Mouse (Mus musculus) neural tube, embryonic 15.5 days (tissue): ENCODE measurements around the gene Ubr4. TPM values are rescaled to one million over a fixed set of nuclear protein-coding genes. Genes with fewer than 3 reads are reported as not detected.

Source experiments
- ATAC-seq: fragments of 200-750 bp; cut with Nextera tagmentation; 2 replicates; pipeline ENCODE4 v1.8.0; 2017; ENCODE audit warnings: mild to moderate bottlenecking, moderate TSS enrichment, moderate library complexity; ENCODE audit not compliant: low FRiP score
- H3K27ac ChIP-seq: fragments of 300-500 bp; sonication (generic); replicated peaks from 2 replicates; pipeline ENCODE4 v1.5.1; 2015; ENCODE audit warnings: mild to moderate bottlenecking, inconsistent platforms
- H3K27me3 ChIP-seq: fragments of 300-500 bp; sonication (generic); replicated peaks from 2 replicates; pipeline ENCODE4 v1.6.1; 2015; ENCODE audit warnings: inconsistent platforms
- H3K36me3 ChIP-seq: fragments of 300-500 bp; sonication (generic); 2 replicates; pipeline ENCODE4 v1.6.1; 2015; ENCODE audit warnings: inconsistent platforms
- H3K4me1 ChIP-seq: fragments of 300-500 bp; sonication (generic); 2 replicates; pipeline ENCODE4 v1.6.1; 2015; ENCODE audit warnings: inconsistent platforms
- H3K4me2 ChIP-seq: fragments of 300-500 bp; sonication (generic); 2 replicates; pipeline ENCODE4 v1.6.1; 2015; ENCODE audit warnings: inconsistent platforms, mild to moderate bottlenecking, moderate library complexity
- H3K4me3 ChIP-seq: fragments of 300-500 bp; sonication (generic); replicated peaks from 2 replicates; pipeline ENCODE4 v1.5.1; 2015; ENCODE audit warnings: mild to moderate bottlenecking, inconsistent platforms
- H3K9ac ChIP-seq: fragments of 300-500 bp; sonication (generic); replicated peaks from 2 replicates; pipeline ENCODE4 v1.6.1; 2015; ENCODE audit warnings: mild to moderate bottlenecking, inconsistent platforms
- H3K9me3 ChIP-seq: fragments of 300-500 bp; sonication (generic); replicated peaks from 2 replicates; pipeline ENCODE4 v1.6.1; 2016; ENCODE audit warnings: inconsistent platforms
- WGBS: fragments of 180-500 bp; shearing (Covaris S2); methylation state at CpG from one replicate; pipeline ENCODE4 v1.1.7; 2015; ENCODE audit warnings: mixed read lengths; 5-methylcytosine and 5-hydroxymethylcytosine counted together
- polyA plus RNA-seq: library from polyadenylated mRNA; unstranded; fragments of >200 nt; fragmentation: Nextera tagmentation; extraction: Ambion mirVana; gene quantifications from 2 replicates; pipeline ENCODE4 v1.2.1, GENCODE M21; 2015

The Ubr4 gene
- polyA plus RNA-seq, 1 experiment from 2014 or later, result 82.5 TPM

DNA sequence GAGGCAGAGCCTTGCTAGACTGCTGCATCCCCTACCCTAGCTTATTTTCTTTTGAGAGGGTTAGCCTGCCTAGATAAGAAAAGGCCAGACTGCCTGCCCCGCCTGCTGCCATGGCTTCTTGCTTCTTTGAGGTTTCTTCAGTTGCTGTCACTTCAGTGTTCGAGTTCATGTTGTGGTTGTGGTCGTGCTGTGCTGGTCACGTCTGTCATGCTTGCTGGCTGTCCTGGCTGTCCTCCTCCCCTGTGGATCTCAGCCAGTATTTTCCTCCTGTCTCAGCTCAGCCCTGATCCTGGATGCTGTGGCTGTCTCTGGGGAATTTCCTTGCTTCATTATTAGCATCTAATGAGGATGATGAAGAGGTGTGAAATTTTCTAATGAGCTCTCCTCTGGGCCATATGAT, 89.4 kb downstream of the Ubr4 start:
- peaks cover 97% of the 10 kb centered on the region for H3K36me3 ChIP-seq
- ATAC-seq, result no peak
- H3K27me3 ChIP-seq, result no peaks in the 10 kb centered on the region
- no peak overlapping the region for H3K27ac ChIP-seq
- H3K4me3 ChIP-seq, result no peak overlapping the region
- H3K9me3 ChIP-seq, result no peaks in the 10 kb centered on the region
- no peaks in the 10 kb centered on the region for H3K4me1 ChIP-seq
- WGBS, result 91% methylated on average over 4 of the region's 4 CpGs
- no peak overlapping the region for H3K9ac ChIP-seq
- no peak overlapping the region for H3K4me2 ChIP-seq

DNA sequence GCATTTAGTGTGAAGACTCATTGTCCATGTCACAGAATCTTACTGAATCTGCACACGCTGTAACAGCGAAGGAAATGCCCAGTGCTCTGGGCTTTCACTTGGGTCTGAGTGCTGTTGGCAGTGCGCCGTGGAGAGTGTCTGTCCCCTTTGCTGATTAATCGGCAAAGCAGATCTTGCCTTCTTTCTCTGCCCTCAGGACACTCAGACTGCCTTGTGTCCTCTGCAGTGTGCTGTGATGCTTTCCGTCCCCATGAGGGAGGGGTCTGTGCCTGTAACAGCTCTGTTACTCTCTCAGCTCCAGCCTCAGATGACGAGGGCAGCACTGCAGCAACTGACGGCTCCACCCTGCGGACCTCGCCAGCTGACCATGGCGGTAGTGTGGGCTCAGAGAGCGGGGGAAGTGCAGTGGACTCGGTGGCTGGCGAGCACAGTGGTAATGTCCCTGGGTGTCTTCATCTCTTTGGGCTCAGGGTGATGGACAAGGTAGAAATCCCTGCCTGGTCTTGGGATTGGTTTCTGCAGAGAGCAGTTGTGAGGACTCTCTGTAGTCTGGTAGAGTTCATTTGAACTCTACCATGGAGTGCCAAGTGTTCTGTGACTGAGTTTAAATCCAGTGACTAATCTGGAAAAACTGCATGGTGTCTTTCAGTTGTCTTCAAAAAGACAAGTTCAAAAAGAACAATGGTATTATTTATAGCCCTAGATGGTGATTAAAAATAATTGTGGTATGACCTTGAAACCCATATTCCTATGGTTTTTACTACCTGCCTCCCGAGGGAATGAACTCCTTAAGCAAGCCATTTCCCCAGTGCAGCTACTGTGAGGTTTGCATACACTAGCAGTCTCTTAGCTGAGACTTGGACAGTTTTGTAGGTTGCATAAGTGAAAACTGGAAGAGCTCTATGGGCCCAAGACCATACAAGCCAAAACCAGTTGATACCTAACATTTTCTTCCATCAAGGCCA, 90.3 kb downstream of the Ubr4 start:
- Histone ChIP-seq H3K9me3 (no peaks in the 10 kb centered on the region), H3K4me1 (no peaks in the 10 kb centered on the region), H3K27me3 (no peaks in the 10 kb centered on the region), H3K36me3 (peaks cover 95% of the 10 kb centered on the region), H3K27ac (no peak overlapping the region), H3K4me2 (no peak overlapping the region), H3K9ac (no peak overlapping the region), H3K4me3 (no peak overlapping the region)
- 88% methylated on average over 15 of the region's 15 CpGs for WGBS
- no peak for ATAC-seq

GRCm38 (mm10) chr4:139444315-139444714, 91.9 kb downstream of the Ubr4 start:
- H3K27ac ChIP-seq, result no peak overlapping the region
- no peaks in the 10 kb centered on the region for H3K9me3 ChIP-seq
- no peak overlapping the region for H3K4me3 ChIP-seq
- H3K9ac ChIP-seq, result no peak overlapping the region
- H3K36me3 ChIP-seq, result peaks cover 96% of the 10 kb centered on the region
- ATAC-seq, result no peak
- 97% methylated on average over 10 of the region's 10 CpGs for WGBS
- no peaks in the 10 kb centered on the region for H3K4me1 ChIP-seq
- H3K4me2 ChIP-seq, result no peak overlapping the region
- no peaks in the 10 kb centered on the region for H3K27me3 ChIP-seq

DNA sequence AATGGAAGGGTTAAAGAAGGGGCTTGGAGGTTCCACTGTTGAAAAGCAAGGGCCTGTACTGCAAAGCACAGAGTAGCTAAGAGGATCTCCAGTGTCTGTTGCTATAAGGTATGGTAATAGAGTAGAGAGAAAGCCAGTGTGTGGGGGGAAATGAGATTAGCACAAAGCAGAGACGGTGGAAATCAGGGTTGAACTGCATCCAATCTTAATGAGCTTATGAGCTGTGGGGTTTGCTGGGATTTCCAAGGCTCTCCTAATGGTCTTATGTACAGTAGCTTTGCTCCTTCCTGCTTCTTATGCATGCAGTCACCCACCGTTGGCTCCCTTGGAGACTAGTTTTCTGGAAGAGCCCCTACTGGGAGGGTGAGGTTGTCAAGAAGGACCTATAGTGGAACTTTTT, 93.8 kb downstream of the Ubr4 start:
- 91% methylated on average over 2 of the region's 2 CpGs for WGBS
- Histone ChIP-seq H3K9ac (no peak overlapping the region), H3K27ac (no peak overlapping the region), H3K27me3 (no peaks in the 10 kb centered on the region), H3K4me1 (no peaks in the 10 kb centered on the region), H3K4me3 (no peak overlapping the region), H3K4me2 (no peak overlapping the region), H3K9me3 (no peaks in the 10 kb centered on the region), H3K36me3 (peaks cover 96% of the 10 kb centered on the region)
- no peak for ATAC-seq

GRCm38 (mm10) chr4:139446731-139447675, 94.6 kb downstream of the Ubr4 start:
- no peaks in the 10 kb centered on the region for H3K9me3 ChIP-seq
- H3K4me3 ChIP-seq, result no peak overlapping the region
- no peaks in the 10 kb centered on the region for H3K27me3 ChIP-seq
- no peak for ATAC-seq
- no peak overlapping the region for H3K4me2 ChIP-seq
- H3K4me1 ChIP-seq, result no peaks in the 10 kb centered on the region
- peaks cover 96% of the 10 kb centered on the region for H3K36me3 ChIP-seq
- WGBS, result 93% methylated on average over 11 of the region's 11 CpGs
- no peak overlapping the region for H3K27ac ChIP-seq
- no peak overlapping the region for H3K9ac ChIP-seq

DNA sequence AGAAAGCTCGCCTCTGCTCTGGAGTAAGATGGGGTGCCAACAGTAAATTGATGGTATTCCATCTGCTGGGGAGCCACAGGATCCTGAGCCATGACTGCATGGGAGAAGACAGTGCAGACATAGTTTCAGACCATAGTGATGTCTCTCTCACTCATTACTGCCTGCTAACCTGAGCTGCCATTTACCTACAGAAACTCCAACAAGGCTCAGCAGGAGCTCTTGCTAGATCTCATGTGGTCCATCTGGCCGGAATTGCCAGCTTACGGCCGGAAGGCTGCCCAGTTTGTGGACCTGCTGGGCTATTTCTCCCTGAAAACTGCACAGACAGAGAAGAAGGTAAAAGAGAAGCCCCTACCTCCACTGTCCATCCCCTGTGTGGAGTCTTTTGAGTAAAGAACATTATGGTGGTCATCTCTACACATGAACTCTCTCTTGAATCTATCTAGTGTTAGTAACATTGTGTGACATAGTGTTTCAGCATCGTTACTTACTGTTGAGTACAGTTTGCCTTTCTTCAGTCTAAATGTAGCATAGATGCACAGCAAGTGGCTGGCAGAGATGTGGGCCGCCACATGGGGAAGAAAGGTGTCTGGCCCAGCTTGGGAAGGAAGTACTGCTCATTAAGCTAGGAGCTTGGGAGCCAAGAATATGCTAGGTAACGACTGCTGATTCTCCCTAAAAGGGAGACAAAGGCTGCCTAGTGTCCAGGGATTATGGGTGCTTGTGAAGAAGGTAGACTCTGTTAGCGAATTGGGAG, 100.7 kb downstream of the Ubr4 start:
- Histone ChIP-seq H3K36me3 (peaks cover 98% of the 10 kb centered on the region), H3K9me3 (no peaks in the 10 kb centered on the region), H3K9ac (no peak overlapping the region), H3K27me3 (no peaks in the 10 kb centered on the region), H3K4me1 (no peaks in the 10 kb centered on the region), H3K4me2 (no peak overlapping the region), H3K4me3 (no peak overlapping the region), H3K27ac (no peak overlapping the region)
- ATAC-seq, result no peak
- 94% methylated on average over 8 of the region's 8 CpGs for WGBS

DNA sequence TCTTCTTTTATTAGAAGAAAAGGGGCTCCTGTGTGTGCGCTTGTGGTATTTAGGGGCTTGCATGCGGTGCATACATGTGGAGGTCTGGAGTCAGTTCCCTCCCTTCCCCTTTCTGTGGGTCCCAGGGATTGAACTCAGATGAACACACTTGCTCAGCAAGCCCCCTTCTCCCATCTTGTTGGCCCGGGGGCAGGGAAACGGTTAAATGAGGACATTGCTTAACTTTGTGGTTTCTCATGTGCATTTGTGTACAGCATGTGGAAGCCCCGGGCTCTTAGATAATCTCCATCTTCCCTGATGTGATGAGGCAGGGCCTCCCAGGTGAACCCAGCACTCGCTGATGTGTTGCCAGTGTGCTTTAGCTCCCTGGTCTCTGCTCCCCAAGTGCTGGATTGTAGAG, 101.9 kb downstream of the Ubr4 start:
- H3K9ac ChIP-seq, result no peak overlapping the region
- no peak overlapping the region for H3K27ac ChIP-seq
- no peaks in the 10 kb centered on the region for H3K9me3 ChIP-seq
- 92% methylated on average over 6 of the region's 6 CpGs for WGBS
- no peaks in the 10 kb centered on the region for H3K27me3 ChIP-seq
- H3K4me3 ChIP-seq, result no peak overlapping the region
- no peak for ATAC-seq
- H3K36me3 ChIP-seq, result peaks cover 98% of the 10 kb centered on the region
- H3K4me1 ChIP-seq, result no peaks in the 10 kb centered on the region
- H3K4me2 ChIP-seq, result no peak overlapping the region

DNA sequence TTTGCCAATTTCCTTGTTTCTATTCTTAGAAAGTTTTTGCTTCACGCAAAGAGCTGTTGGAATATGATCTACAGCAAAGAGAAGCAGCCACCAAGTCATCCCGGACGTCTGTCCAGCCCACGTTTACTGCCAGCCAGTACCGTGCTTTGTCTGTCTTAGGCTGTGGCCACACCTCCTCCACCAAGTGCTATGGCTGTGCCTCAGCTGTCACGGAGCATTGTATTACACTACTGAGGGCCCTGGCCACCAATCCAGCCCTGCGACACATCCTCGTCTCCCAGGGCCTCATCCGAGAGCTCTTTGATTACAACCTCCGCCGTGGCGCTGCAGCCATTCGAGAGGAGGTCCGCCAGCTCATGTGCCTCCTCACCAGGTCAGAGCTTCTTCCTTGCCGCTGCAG, 107.6 kb downstream of the Ubr4 start:
- H3K4me1 ChIP-seq, result no peaks in the 10 kb centered on the region
- ATAC-seq, result no peak
- no peaks in the 10 kb centered on the region for H3K27me3 ChIP-seq
- no peak overlapping the region for H3K9ac ChIP-seq
- WGBS, result 57% methylated on average over 15 of the region's 15 CpGs
- no peaks in the 10 kb centered on the region for H3K9me3 ChIP-seq
- H3K4me3 ChIP-seq, result no peak overlapping the region
- no peak overlapping the region for H3K27ac ChIP-seq
- peaks cover 98% of the 10 kb centered on the region for H3K36me3 ChIP-seq
- H3K4me2 ChIP-seq, result no peak overlapping the region

DNA sequence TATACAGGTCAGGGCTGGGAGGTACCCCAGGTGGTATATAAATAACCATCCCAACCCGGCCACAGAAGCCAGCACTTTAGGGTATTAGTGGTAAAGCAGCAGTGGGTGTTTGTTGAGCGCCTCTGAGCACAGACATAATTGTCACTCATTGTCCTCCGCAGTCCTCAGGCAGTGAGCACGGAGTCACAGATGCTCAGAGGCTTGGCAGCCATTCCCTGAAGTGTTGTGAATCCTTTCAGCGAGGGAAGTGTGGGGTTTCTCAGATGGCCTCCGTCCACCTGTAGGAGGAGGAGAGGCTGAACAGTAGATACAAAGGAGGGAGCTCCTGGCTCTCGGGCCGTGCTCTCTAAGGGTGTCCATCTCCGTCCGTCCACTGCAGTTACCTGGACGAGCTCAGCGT, 111.8 kb downstream of the Ubr4 start:
- Histone ChIP-seq H3K27me3 (no peaks in the 10 kb centered on the region), H3K4me3 (no peak overlapping the region), H3K27ac (no peak overlapping the region), H3K9me3 (no peaks in the 10 kb centered on the region), H3K4me1 (no peaks in the 10 kb centered on the region), H3K9ac (no peak overlapping the region), H3K36me3 (peaks cover 98% of the 10 kb centered on the region), H3K4me2 (no peak overlapping the region)
- WGBS, result 95% methylated on average over 12 of the region's 12 CpGs
- no peak for ATAC-seq

- Histone ChIP-seq H3K4me2 (no peak overlapping the region), H3K9me3 (no peaks in the 10 kb centered on the region), H3K4me1 (no peaks in the 10 kb centered on the region), H3K27ac (no peak overlapping the region), H3K9ac (no peak overlapping the region), H3K27me3 (no peaks in the 10 kb centered on the region), H3K36me3 (peaks cover 98% of the 10 kb centered on the region), H3K4me3 (no peak overlapping the region)
- WGBS, result 95% methylated on average over 6 of the region's 6 CpGs
- ATAC-seq, result no peak
Measured at GRCm38 (mm10) chr4:139466541-139466940, 114.1 kb downstream of the Ubr4 start.

DNA sequence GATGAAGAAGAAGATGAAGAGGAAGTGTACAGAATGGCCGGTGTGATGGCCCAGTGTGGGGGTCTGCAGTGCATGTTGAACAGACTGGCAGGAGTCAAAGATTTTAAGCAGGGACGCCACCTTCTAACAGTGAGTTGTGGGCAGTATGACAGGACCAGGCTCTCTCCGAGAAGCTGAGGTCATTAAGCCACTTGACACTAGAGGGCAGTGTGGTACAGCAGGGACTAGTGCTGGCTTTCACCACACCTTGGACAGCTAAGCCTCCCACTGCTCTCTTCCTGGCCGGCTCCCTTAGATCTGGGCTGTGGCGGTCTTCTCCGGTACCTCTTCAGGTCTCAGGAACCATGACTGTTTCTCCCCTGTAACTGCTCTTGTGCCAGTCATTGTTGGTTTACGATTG, 117.8 kb downstream of the Ubr4 start:
- no peak overlapping the region for H3K9ac ChIP-seq
- H3K9me3 ChIP-seq, result no peaks in the 10 kb centered on the region
- H3K4me1 ChIP-seq, result no peaks in the 10 kb centered on the region
- H3K4me3 ChIP-seq, result no peak overlapping the region
- ATAC-seq, result peak; percentile 59; the same call in 1 of the 2 replicates
- no peak overlapping the region for H3K4me2 ChIP-seq
- no peak overlapping the region for H3K27ac ChIP-seq
- H3K27me3 ChIP-seq, result no peaks in the 10 kb centered on the region
- WGBS, result 39% methylated on average over 7 of the region's 7 CpGs
- peaks cover 97% of the 10 kb centered on the region for H3K36me3 ChIP-seq
